Mouse (Mus musculus): ENCODE results near the gene Rpap2. TPM values are rescaled to one million over a fixed set of nuclear protein-coding genes. Genes with fewer than 3 reads are reported as not detected.

Gene Rpap2
- 15.3 to 21.4 TPM (median 19.4 TPM) in 4 replicates for total RNA-seq (2023; ENCODE audit: inconsistent age)

GRCm38 (mm10) chr5:107597301-107598077 is at the start of gene Rpap2, which contains the start of gene Glmn:
Rpap2 (plus strand) TSS chr5:107597373.
Glmn (minus strand) TSS chr5:107597888.

Other genes with a start within 250 kb of the Rpap2 start
- not detected in 4 replicates for gene Ephx4, start 194.6 kb upstream of the Rpap2 start, total RNA-seq (2023; ENCODE audit: inconsistent age)
- not detected in 4 replicates for gene Lpcat2b, start 165.8 kb upstream of the Rpap2 start, total RNA-seq (2023; ENCODE audit: inconsistent age)
- gene Btbd8, start 159.4 kb upstream of the Rpap2 start, total RNA-seq (2023; ENCODE audit: inconsistent age), result 13.8 to 17.9 TPM (median 16.0 TPM) in 4 replicates
- 0.32 TPM in 1 of 4 replicates, not detected in the others for gene Gm42669, start 89.8 kb upstream of the Rpap2 start, total RNA-seq (2023; ENCODE audit: inconsistent age)
- gene 1700028K03Rik, start 62.7 kb upstream of the Rpap2 start, total RNA-seq (2023; ENCODE audit: inconsistent age), result 0.09 TPM in 1 of 4 replicates, not detected in the others
- gene Glmn, start 515 bp downstream of the Rpap2 start, total RNA-seq (2023; ENCODE audit: inconsistent age), result 9.7 to 16.9 TPM (median 13.4 TPM) in 4 replicates
- gene Gfi1, start 128.7 kb downstream of the Rpap2 start, total RNA-seq (2023; ENCODE audit: inconsistent age), result 45.2 to 50.2 TPM (median 47.1 TPM) in 4 replicates
- not detected in 4 replicates for gene Ube2d2b, start 232.7 kb downstream of the Rpap2 start, total RNA-seq (2023; ENCODE audit: inconsistent age)

Measured in B cell, adult (primary cell).